Mouse (Mus musculus) liver, embryonic 16.5 days (tissue): Measurements from ENCODE around the gene Cc2d2a. TPM values are rescaled to one million over a fixed set of nuclear protein-coding genes. Genes with fewer than 3 reads are reported as not detected.

ENCODE experiments used
- ATAC-seq: fragments of 200-750 bp; cut with Nextera tagmentation; 2 replicates; pipeline ENCODE4 v1.8.0; 2017; ENCODE audit warnings: low read depth, mild to moderate bottlenecking, moderate number of reproducible peaks, moderate library complexity
- H3K27ac ChIP-seq: fragments of 300-500 bp; sonication (generic); 2 replicates; pipeline ENCODE4 v1.5.1; 2014; ENCODE audit warnings: mild to moderate bottlenecking, low read length
- H3K27me3 ChIP-seq: fragments of 300-500 bp; sonication (generic); 2 replicates; pipeline ENCODE4 v1.6.1; 2014; ENCODE audit warnings: low read depth, low read length, mixed read lengths; ENCODE audit not compliant: control insufficient read depth, insufficient read depth
- H3K36me3 ChIP-seq: fragments of 300-500 bp; sonication (generic); 2 replicates; pipeline ENCODE4 v1.6.1; 2014; ENCODE audit warnings: mild to moderate bottlenecking; ENCODE audit not compliant: control insufficient read depth, insufficient read depth
- H3K4me1 ChIP-seq: fragments of 300-500 bp; sonication (generic); 2 replicates; pipeline ENCODE4 v1.6.1; 2014; ENCODE audit warnings: low read depth, low read length, mixed read lengths; ENCODE audit not compliant: control insufficient read depth
- H3K4me2 ChIP-seq: fragments of 300-500 bp; sonication (generic); 2 replicates; pipeline ENCODE4 v1.6.1; 2014; ENCODE audit warnings: low read depth, low read length, mixed read lengths
- H3K4me3 ChIP-seq: fragments of 300-500 bp; sonication (generic); 2 replicates; pipeline ENCODE4 v1.5.1; 2014; ENCODE audit warnings: low read depth, mild to moderate bottlenecking, low read length
- H3K9ac ChIP-seq: fragments of 300-500 bp; sonication (generic); 2 replicates; pipeline ENCODE4 v1.6.1; 2014; ENCODE audit warnings: low read depth, low read length
- H3K9me3 ChIP-seq: fragments of 300-500 bp; sonication (generic); replicated peaks from 2 replicates; pipeline ENCODE4 v1.6.1; 2016; ENCODE audit warnings: low read length; ENCODE audit not compliant: control insufficient read depth
- WGBS: fragments of 180-500 bp; shearing (Covaris S2); extraction: QIAGEN DNeasy Blood & Tissue Kit; methylation state at CpG from one replicate; pipeline ENCODE4 v1.1.7; 2014; ENCODE audit not compliant: insufficient replicate concordance; 5-methylcytosine and 5-hydroxymethylcytosine counted together
- polyA plus RNA-seq: library from polyadenylated mRNA; unstranded; fragments of >200 nt; fragmentation: Nextera tagmentation; extraction: Ambion mirVana; gene quantifications from 2 replicates; pipeline ENCODE4 v1.2.1, GENCODE M21; 2015

The Cc2d2a gene
- polyA plus RNA-seq, 1 experiment from 2014 or later, result 1.3 TPM

GRCm38 (mm10) chr5:43770618-43771354, 108.6 kb downstream of the Cc2d2a start:
- Histone ChIP-seq H3K4me3 (no peak overlapping the region), H3K4me1 (no peaks in the 10 kb centered on the region), H3K36me3 (peaks cover 5% of the 10 kb centered on the region), H3K27ac (no peak overlapping the region), H3K9ac (no peak overlapping the region), H3K27me3 (no peaks in the 10 kb centered on the region), H3K4me2 (no peak overlapping the region), H3K9me3 (no peaks in the 10 kb centered on the region)
- WGBS, result 46% methylated on average over 3 of the region's 3 CpGs
- no peak for ATAC-seq

DNA sequence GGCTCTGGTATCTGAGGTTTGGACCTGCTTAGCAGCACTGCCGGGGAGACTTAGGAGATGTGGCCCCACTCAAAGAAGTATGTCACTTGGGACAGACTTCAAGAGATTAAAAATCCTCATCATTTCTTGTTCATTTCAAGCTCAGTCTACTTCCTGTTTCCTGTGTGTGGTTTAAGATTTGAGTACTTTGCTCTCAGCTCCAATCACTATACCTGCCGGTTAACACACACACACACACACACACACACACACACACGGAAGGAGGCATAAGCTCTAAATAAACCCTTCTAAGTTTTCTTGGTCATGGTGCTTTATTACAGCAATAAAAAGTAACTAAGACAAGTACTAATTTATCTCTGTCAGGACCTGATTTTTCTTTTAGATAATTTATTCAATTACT, 109.4 kb downstream of the Cc2d2a start:
- 66% methylated on average over 3 of the region's 3 CpGs for WGBS
- ATAC-seq, result no peak

DNA sequence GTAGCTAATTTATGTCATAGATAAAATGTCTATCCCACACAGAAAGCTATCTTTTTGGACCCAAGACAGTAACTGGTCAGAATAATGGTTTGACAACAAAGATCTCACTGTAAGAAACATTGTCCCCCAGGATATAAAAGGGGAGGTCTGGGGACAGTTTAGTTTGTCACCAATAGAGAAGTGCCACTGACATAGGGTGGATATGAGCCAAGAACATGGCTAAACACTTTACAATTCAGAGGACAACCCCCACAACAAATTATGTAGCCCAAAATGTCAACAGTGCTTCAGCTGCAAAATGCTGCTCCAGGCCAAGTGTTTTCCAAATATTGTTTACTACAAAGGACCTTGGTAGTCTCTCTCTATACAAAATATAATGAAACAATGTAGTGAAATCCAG, 114.3 kb downstream of the Cc2d2a start:
- Histone ChIP-seq H3K4me2 (no peak overlapping the region), H3K9ac (no peak overlapping the region), H3K36me3 (no peaks in the 10 kb centered on the region), H3K4me3 (no peak overlapping the region), H3K4me1 (peaks cover 8% of the 10 kb centered on the region), H3K27me3 (no peaks in the 10 kb centered on the region), H3K27ac (no peak overlapping the region), H3K9me3 (no peaks in the 10 kb centered on the region)
- no peak for ATAC-seq

More for the DNA sequence above, 109.4 kb downstream of the Cc2d2a start:
- Histone ChIP-seq H3K4me3 (no peak overlapping the region), H3K9ac (no peak overlapping the region), H3K27me3 (no peaks in the 10 kb centered on the region), H3K9me3 (no peaks in the 10 kb centered on the region), H3K27ac (no peak overlapping the region), H3K4me1 (peaks cover 3% of the 10 kb centered on the region), H3K4me2 (no peak overlapping the region), H3K36me3 (peaks cover 5% of the 10 kb centered on the region)

DNA sequence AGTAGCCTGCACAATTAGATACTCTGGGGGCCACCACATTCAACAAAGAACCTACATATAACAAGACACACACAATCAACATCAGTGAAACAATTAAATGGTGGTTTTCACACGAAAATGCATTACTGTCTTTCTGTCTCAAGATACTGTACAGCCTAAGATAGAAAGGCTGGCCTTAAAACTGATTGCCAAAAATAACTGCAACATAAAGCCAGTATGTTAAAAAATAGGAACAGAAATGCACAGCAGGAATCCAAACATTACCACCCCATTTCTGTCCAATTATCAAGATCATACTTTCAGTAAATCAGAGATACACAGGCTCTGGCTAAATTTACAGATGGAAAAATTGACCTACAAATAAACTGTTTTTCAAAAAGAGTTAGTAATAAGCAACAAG, 114.8 kb downstream of the Cc2d2a start:
- Histone ChIP-seq H3K4me1 (peaks cover 8% of the 10 kb centered on the region), H3K4me2 (no peak overlapping the region), H3K9ac (no peak overlapping the region), H3K36me3 (no peaks in the 10 kb centered on the region), H3K9me3 (no peaks in the 10 kb centered on the region), H3K27ac (no peak overlapping the region), H3K4me3 (no peak overlapping the region), H3K27me3 (no peaks in the 10 kb centered on the region)
- no peak for ATAC-seq
- 30% methylated on average over 1 of the region's 1 CpGs for WGBS

GRCm38 (mm10) chr5:43778583-43778982, 116.4 kb downstream of the Cc2d2a start:
- H3K4me3 ChIP-seq, result no peak overlapping the region
- H3K27ac ChIP-seq, result no peak overlapping the region
- no peak for ATAC-seq
- WGBS, result 34% methylated on average over 3 of the region's 3 CpGs
- no peak overlapping the region for H3K4me2 ChIP-seq
- H3K36me3 ChIP-seq, result no peaks in the 10 kb centered on the region
- no peaks in the 10 kb centered on the region for H3K9me3 ChIP-seq
- peaks cover 11% of the 10 kb centered on the region for H3K4me1 ChIP-seq
- H3K27me3 ChIP-seq, result no peaks in the 10 kb centered on the region
- no peak overlapping the region for H3K9ac ChIP-seq

- peak overlapping the region; percentile 85 for H3K4me3 ChIP-seq
- H3K4me2 ChIP-seq, result peak overlapping the region; percentile 96
- H3K36me3 ChIP-seq, result no peaks in the 10 kb centered on the region
- H3K4me1 ChIP-seq, result peaks cover 9% of the 10 kb centered on the region
- H3K27ac ChIP-seq, result peak overlapping the region; percentile 75
- H3K9me3 ChIP-seq, result no peaks in the 10 kb centered on the region
- under 1% methylated on average over 43 of the region's 61 CpGs for WGBS
- peak overlapping the region; percentile 90 for H3K9ac ChIP-seq
- peak; percentile 56 for ATAC-seq
- no peaks in the 10 kb centered on the region for H3K27me3 ChIP-seq
Observed at GRCm38 (mm10) chr5:43781423-43781976, 119.4 kb downstream of the Cc2d2a start.

GRCm38 (mm10) chr5:43781977-43782930, 120.1 kb downstream of the Cc2d2a start:
- peak overlapping the region; percentile 85 for H3K4me3 ChIP-seq
- H3K27me3 ChIP-seq, result no peaks in the 10 kb centered on the region
- peaks cover 9% of the 10 kb centered on the region for H3K4me1 ChIP-seq
- H3K9me3 ChIP-seq, result no peaks in the 10 kb centered on the region
- peak overlapping the region; percentile 90 for H3K9ac ChIP-seq
- WGBS, result 3% methylated on average over 73 of the region's 82 CpGs
- peak overlapping the region; percentile 96 for H3K4me2 ChIP-seq
- no peaks in the 10 kb centered on the region for H3K36me3 ChIP-seq
- peak overlapping the region; percentile 84 for H3K27ac ChIP-seq
- ATAC-seq, result peak; percentile 94

- WGBS, result 65% methylated on average over 2 of the region's 2 CpGs
- Histone ChIP-seq H3K9ac (no peak overlapping the region), H3K4me1 (peaks cover 9% of the 10 kb centered on the region), H3K36me3 (no peaks in the 10 kb centered on the region), H3K4me3 (no peak overlapping the region), H3K27ac (no peak overlapping the region), H3K27me3 (no peaks in the 10 kb centered on the region), H3K9me3 (no peaks in the 10 kb centered on the region), H3K4me2 (no peak overlapping the region)
- ATAC-seq, result no peak
Observed at GRCm38 (mm10) chr5:43783996-43784395, 121.8 kb downstream of the Cc2d2a start.
